Mouse (Mus musculus) adrenal gland, adult 18-20 months (tissue): Measurements from ENCODE around the gene Adamts1. TPM values are rescaled to one million over a fixed set of nuclear protein-coding genes. Genes with fewer than 3 reads are reported as not detected.

Experiments
- DNase-seq, 2 experiments: peaks; one replicate each; pipeline ENCODE4 v3.0.0; 2021 to 2022; ENCODE audit warnings: low spot score in 2 of 2
- long read RNA-seq, 2 experiments: library from polyadenylated mRNA; stranded (forward); transcript quantifications; one replicate each; pipeline ENCODE4 v2.0.0; 2021
- total RNA-seq, 2 experiments: library from RNA; stranded (reverse); gene quantifications; 1 replicate in 1 of 2; 2 replicates in 1 of 2; pipeline ENCODE4 v1.2.3; 2021

The Adamts1 gene
- total RNA-seq: 10 to 100 TPM; 28.1 to 67.9 TPM
- long read RNA-seq, experiment 1, full-length matches to known transcripts: 92 of 103 reads
- long read RNA-seq, experiment 1, partial matches to known transcripts: 7 of 103 reads
- long read RNA-seq, experiment 1, other reads (novel, unspliced or antisense): 4 of 103 reads
- long read RNA-seq, experiment 2, full-length matches to known transcripts: 32 of 39 reads
- long read RNA-seq, experiment 2, partial matches to known transcripts: 7 of 39 reads
- long read RNA-seq, experiment 2, other reads (novel, unspliced or antisense): 0 of 39 reads

DNA sequence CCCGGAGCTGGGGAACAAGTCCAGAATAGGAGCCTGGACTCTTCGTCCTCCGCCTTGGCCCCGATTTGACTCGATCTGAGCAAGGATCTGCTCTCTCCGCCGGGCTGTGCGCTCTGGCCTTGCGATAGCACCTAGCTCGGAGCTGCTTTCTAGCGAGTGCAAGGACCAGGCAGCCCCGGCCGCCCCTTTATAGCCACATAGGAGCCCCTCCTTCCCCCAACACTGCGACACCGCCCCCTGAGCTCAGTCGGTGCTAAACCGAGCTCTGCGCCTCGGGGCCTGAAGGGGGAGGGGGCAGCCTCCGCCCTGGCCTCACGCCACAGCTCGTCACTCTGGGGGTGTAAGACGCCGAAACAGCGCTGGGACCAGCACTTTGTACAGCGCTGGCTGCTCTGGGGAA, at the start of gene Adamts1:
TSS of gene Adamts1 (minus strand) at position 160 of the 400 bp plus-strand sequence.
- DNase-seq: peak; percentile 58 to 73

DNA sequence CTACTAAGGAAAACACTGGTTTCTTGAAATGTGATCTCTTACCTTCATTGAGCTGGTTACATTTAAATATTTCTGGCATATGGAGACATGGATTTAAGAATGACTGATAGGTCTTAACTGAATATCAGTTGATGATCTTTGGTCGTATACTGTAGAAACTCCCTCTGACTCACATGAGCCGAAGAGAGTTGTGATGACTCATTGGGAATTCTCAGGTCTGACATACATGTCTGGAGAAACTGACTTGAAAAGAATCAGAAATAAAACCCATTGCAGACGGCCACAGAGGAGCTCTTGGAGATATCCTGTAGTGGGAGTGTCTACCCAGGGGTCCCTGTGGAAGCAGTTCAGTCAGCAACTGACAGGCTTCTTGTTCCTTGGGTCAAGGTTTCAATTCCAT, 24.2 kb upstream of the Adamts1 start:
- DNase-seq: no peak

DNA sequence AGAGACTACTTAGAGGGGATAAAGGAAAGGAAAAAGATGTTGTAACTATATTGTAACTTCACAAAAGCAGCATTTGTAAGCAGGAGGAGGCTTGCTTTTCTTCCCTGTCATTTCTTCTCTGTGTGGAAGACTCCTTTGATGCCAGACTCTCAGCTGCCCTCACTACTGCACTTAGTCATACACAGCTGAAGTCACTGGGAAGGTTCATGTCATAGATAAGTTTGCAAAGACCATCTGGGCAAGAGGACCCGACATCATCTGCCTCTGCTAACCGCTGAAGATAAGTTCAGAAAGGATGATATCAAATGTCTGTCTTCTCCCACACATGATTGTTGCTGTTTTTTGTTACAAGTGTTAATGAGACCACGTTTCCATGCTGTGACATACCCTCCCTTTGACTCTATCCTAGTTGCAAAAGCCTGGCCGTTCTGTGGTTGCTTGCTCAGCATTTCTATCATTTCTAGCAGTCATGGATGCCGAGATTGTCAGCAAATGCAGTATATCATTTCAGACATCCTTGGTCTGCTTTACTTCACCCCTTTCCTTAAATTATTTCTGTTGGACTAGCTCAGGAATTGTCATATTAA, 19.5 kb upstream of the Adamts1 start:
- DNase-seq: no peak

DNA sequence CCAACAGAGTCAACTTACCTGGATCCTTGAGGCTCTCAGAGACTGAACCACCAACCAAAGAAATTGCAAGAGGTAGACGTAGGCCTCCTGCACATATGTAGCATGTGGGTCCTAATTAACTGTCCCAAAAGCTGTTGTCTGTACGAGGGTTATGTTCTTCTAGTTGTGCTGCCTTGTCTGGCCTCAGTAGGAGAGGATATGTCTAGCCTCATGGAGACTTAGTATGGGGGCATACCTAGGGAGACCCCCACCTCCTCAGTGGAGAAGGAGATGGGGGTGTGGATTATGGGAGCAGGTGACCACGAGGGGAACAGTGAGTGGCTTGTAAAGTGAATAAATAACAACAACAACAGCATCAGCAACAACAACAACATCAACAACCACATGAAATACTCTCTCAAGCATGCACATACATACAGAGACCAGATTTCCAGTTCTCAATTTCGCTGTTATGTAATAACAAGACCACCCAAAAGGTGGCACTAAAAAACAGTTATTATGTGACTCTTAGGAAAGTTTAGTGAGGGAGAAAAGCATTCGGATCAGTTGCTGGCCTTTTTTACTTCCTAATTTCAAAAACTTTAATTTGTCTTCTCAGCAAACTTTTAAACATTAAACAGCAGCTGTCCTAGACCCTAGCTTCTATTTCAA, 17.0 kb upstream of the Adamts1 start:
- no peak for DNase-seq

DNA sequence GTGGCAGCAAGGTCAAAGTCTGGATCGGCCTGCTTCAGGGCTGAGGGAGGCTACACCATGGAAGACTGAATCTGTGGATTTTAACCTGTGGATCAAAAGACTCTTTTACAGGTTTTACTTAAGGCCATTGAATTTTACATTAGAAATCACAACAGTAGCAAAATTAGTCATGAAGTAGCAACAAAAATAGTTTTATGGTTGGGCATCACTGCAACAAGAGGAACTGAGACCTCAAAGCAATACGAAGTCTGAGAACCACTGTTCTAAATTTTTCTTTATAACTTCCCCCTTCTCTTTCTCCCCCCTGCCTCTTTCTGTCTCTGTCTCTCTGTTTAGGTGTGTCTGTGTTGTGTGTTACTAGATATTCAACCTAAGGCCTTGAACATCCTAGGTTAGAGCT, 11.2 kb upstream of the Adamts1 start:
- DNase-seq: no peak

DNA sequence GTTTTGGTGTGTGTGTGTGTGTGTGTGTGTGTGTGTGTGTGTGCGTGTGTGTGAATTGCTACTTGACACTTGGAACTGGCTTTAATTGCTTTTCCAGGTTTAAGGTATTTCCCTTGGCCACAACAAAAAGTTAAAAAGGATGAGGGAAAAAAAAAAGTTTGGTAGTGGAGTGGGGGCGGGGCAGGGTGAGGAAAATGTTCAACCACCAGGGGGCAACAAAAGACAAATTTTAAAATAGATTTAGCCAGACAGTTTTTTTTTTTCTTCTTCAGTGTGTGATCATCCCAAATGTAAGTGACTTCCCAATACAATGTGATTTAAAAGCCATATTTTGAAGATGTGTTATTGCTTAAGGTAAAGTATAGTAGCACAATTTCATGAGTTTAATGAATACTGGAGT, 4.7 kb upstream of the Adamts1 start:
- peak; percentile 44 to 57 for DNase-seq

DNA sequence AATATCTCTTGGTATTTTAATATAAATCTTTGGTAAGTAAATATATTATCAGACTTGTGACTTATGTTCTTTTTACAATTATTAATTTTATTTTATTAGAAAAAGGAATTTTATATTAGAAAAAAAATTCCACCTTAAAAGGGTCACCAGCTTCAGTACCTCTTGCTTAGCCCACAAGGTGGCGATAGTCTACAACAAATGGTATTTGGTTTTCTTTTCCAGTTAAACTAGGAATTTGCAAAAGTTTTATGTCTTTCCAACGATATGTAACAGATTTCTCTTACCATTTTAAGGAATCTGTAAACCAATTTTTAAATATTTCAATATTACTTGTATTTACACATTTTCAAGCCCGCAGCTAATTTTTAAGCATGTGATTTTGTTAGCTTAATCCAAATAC, 4.2 kb upstream of the Adamts1 start:
- DNase-seq: peak; percentile 35 to 46

DNA sequence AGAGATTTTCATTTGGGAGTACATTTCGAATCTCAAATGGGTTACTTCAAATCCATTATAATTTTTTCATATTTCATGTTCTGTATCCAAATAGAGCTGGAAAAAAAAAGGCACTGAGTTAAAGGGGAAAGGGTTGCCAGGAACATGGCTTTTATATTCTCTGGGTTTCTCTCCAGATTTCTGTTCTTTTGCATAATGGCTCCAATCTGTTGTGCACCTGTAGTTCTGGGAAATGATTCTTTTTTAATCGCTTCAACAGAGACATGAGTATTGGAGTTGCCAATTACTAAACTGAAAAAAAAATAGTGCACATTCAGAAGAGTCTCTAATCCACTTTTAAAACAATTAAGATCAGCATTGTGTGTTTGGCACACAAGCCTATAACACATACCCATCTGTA, 2.7 kb upstream of the Adamts1 start:
- no peak for DNase-seq

DNA sequence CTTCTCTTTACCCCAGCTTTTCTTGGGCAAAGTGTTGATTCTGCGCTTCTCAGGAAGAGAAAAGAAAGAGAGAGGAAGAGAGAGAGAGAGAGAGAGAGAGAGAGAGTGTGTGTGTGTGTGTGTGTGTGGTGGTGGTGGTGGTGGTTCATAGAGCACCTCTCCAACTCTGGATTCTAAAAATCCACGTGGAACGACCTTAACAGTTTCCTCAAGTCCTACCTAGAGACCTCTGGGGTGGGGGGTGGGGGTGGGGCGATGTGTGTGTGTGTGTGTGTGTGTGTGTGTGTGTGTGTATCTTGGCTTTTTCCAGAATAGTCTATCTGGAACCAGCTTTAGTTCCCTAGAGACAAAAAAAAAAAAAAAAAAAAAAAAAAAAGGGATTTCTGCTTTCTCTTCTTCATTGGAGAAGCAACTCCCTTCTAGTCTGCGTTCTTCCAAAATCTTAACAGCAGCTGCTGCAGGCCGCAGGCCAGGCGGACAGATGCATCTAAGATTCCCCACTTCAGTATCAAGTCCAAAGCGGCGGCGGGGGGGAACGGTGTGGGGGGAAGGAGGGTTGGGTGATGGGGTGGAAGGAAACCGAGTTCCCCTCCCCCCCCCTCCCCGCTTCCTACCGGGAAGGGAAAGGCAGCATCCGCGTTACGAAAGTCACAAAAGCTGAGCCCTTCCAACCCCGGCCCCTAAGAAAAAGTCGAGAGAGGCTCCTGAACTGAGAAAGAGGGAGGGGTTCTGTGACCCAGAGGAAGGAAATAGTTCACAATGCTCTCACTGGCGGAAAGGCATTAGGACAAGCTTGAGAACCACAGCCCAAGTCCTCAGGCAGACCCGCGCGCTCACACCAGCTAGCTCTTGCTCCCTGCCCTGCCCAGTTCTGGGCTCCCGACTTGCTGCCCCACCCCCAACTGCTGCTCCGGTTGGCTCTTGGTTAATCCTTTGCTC, 969 bp upstream of the Adamts1 start:
- DNase-seq: peak; percentile 50 to 62

DNA sequence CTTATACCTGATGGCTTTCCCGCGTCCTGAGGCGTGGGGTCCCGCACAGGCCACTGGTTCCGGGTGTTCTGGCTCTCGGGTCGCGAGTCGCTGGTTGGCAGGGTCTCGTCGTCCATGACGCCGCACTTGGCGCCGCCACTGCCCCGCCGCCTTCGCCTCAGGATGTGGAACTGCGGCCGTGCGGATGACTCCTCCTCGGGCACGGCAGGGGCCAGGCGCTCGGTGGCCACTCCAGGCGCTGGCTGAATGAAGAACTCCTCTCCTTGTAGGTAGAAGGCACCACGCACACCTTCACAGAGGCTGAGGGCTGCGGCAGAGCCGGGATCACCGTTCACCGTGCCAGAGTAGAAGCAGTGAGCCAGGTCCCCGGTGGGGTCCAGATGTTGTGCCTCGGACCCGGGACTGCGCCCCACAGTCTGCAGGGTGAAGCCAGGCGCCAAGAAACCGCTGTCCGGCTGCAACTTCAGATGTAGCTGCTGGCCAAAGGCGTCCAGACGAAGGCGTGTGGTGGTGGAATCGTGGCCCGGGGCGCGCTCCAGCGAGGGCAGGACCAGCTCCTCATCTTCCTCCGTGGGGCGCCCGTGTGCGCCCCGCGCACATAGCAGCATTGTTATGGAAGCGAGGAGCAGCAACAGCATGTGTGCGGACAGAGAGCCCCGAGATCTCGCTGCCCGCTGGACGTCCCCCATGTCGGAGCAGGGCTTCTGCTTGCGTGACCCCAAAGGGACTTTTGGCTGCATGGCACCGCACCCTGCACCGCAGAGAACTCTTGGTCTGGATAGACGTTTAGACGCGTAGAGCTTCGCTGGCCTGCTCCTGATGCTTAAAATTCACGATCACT, 722 bp downstream of the Adamts1 start:
- peak; percentile 38 to 51 for DNase-seq

DNA sequence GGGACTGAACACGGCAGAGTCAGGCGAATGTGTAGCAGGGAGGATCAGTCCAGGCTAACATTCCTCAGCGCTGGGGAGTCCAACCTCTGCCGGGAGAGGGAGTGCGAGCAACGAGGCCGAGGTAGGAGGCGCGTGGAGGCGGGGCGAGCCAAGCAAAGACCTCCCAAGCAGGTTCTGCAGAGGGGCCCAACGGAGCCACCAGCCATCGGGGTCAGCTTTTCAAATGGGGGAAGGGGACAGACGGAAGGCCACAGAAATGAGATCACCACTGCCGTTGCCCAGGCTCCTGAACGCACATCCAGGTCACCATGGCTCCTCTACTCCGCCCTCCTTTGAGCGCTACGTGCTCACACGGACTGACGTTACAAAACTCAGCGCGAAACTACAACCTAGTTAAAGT, 1.7 kb downstream of the Adamts1 start:
- DNase-seq: peak; percentile 68 to 79

DNA sequence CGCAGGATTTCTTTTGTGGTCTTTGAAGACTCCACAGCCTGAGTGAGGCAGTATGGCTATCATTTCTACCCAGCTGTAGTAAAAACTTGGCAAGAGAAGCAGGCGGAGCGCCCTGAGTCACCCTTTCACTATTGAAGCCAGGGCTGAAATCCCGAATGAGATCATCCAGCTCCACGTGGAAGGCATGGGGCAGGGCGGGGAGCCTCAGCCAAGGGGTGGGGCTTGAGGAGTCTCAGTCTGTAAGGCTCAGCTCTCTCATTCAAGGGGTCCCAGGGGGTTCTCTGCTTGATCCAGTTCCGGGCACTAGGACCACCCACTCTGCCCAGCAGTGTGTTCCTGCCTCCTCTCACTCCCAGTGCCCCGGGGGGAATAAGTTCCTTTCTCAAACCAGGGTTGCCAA, 2.2 kb downstream of the Adamts1 start:
- peak; percentile 78 to 81 for DNase-seq

DNA sequence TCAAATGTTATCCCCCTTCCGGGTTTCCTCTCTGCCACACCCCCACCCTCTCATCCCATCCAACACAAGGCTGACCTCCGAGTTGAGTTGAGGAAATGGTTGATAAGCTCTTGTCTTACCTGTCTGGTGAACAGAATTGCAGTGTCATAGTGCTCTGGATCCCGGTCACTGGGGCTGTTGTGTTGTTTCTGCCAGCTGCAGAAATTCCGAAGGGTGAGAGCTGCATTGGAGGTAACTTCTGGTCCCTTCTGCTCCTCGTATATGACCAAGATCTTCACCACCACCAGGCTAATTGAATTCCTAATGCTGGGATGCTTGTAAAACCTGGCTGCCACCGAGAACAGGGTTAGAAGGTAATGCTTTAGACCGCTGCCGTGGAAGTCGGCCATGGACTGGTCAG, 2.9 kb downstream of the Adamts1 start:
- DNase-seq: no peak

DNA sequence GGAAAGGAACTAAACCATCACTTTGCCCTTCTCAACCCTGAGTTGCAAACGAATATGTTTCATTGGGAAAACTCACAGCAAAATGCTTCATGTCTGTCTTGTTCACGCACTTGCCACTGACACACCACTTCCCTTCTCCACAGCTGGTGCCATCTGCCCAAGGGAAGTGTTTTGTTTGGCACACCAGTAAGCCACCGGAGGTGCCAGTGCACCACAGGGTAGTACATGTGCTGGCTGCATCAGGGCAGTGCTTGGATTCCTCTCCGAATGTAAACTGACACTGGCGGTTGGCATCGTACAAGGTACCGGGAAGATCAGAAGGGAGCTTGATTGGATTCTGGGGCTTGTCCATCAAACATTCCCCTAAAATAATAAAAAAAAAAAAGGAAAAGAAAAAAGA, 4.6 kb downstream of the Adamts1 start:
- DNase-seq: no peak

DNA sequence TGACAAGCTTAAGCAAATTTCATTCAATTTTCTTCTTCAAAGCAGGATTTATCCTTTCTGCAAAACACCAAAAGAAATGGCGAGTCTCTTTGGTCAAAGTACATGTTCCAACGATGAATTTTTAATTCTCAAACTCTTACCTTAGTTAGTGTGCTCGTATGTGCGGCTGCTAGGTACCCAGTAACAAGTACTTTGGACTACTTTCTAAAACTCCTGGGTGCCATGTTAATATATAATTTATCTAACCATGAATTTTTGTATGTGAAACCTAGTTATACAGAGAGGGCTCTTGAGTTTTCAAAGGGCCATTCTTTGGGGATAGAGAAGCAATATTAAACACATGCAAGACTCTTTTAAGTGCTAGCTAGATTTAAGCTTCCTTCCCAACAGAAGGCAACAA, 5.8 kb downstream of the Adamts1 start:
- DNase-seq: no peak

DNA sequence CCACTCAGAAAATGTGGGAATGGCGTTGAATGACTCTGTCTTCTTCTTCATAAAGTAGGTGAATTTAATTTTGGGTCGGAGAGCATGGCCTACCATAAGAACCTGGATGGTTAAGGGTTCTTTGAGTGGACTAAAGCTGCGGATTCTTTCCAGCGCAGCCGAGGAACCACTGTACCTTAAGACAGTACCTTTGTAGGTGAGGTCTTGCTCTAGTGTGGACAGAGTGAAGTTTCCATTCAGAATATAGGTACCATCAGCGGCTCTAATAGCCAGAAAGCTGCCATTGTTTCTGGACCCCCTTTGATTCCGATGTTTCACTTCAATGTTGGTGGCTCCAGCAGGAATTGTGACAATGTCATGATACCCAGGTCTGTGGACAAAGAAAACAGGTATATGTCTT, 7.2 kb downstream of the Adamts1 start:
- DNase-seq: no peak

DNA sequence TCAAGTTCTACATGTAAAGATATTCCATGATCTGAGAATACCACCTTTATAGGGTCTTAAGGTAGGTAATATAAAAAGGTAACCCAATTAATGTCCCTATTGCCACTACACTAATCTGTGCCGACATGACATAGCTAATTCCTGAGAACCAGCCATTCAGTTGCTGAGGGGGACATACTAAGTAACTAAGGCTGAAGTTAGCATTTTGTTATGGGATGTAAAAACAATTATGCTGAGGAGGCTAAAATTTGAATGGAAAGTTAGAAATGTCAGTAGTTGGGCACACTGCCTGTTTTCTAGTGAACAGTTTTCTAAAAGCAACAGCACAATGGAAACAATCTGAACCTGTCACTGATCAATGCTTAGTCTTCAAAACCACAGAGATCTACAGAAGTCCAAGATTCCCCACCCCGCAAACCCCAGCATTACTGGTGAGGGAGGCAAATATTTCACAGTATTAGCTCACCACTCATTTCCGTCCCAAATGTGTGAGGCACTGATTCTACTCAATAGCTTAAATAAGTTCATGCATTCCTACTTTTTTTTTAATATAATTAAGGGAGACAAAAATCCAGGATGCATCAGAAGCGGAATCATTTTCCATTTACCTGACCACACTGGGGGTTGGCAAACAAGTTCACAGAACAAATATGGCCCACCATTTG, 9.6 kb downstream of the Adamts1 start:
- DNase-seq: no peak

DNA sequence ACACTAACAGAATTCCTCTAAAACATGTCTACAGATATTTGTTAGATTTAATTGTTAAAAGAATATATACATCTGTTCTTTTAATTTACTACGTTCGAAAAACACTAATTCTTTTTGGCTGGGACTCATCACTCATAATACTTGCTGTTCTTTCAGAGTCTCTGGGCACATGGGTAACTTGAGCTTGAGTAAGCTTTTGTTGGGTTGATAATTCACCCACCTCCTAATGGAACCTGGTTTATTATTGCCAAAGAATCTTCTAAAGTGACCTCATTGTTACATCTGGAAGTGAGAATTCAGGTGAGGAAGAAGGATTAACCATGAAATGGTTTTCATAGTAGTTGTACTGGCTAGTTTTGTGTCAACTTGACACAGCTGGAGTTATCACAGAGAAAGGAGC, 21.8 kb downstream of the Adamts1 start:
- DNase-seq: no peak

DNA sequence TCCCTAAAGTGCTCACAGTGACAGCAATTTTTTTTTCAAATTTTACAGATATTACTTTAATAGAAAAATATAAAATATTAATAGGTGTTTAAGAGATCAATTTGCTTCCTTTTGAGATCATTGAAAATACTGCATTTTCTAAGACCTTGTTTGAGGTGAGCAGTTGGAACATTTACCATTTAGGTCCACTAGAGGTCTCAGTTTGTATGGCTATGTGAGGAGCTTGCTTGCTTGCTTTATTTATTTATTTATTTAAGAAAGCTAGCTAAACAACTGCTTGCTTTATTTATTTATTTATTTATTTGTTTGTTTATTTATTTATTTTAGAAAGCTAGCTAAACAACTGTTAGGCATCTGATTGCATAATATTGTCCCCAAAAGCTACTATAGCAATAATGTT, 23.1 kb downstream of the Adamts1 start:
- no peak for DNase-seq

DNA sequence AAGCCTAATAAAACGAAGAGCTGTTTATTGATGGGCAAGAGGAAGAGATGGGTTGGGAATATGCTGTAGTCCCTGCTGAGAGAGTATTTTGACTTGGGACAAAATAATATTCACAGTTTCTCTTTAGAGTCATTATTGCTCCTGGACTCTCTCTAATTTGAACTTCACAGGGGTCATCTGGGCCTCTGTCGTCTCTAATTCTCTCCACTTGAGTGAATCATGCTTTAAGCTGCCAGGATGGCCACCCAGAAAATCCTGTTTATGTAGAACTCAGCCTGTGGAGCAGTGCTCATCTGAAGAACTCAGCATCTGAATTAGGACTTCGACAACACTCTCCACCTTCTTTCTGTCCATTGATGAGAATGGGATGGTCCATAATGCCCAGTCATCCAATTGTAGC, 30.6 kb downstream of the Adamts1 start:
- DNase-seq: no peak
